Mouse (Mus musculus) regulatory T cell (primary cell): ENCODE data around the gene Tiam1.

Source experiments
- in situ Hi-C: fragments of 300-600 bp; cut with MboI, MseI; formaldehyde crosslinking; loops from one replicate; pipeline ENCODE4 v1.15.1; 2025; ENCODE audit warnings: high pct_unique_total_duplicates

The Tiam1 gene

GRCm38 (mm10) chr16:89886561-89886960 is 257.0 kb downstream of the Tiam1 start:
- in situ Hi-C loops, result no loop called here

DNA sequence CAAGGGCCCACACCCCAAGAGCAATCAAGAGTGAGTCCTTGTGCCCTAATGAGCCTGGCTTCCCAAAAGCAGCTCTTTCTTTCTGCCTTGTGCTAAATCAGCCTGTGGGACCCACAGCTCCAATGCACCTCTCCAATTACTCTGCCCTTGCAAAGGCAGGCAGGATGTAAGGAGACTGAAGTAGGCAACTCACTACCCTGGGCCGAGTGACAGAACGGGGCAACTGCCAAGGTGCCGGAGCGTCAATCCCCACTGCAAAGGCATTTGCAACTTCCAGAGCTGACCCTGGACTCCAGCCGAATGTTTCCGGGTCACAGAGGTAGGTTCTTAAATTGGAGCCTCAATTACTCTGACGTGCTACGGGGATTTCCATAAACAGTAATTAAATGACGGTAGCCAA is 257.9 kb downstream of the Tiam1 start:
- in situ Hi-C loops, result no loop called here

DNA sequence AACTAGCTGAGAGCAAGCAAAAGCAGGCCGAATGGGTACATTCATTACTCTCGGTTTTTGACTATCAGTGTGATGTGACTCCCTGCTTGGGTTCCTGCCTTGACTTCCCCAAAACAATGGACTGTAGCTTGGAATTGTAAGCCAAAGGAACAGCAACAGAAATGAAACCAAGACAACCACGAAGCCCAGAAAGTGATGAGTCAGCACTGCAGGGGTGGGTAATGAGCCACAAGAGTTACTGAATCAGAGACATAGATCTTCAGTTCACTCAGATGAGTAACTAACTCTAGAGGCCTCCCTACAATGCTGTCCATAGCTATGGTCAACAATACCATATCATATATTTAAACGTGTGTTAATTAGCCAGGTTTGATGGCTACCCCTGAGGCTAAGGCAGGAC is 259.7 kb downstream of the Tiam1 start:
- in situ Hi-C loops, result no loop called here

- in situ Hi-C loops, result no loop called here
Observed at GRCm38 (mm10) chr16:89882477-89883234, 260.9 kb downstream of the Tiam1 start.

DNA sequence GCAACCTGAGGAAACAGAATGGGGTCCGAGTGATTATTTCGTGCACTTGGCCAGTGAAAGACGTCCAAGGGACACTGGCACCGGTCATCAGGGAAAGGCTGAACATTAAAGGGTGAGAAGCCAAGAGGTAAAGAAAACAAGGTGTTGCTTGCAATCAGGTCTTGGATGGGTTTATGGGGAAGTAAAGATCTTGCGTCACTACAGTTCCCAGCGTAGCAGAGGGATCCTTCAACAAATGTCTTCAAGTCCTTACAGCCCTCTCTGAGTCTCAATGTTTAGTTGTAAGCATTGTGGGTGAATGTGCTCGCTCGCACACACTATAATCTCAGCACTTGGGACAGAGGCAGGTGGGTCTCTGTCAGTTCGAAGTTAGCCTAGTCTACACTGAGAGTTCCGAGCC is 266.4 kb downstream of the Tiam1 start:
- in situ Hi-C loops, result no loop called here

- in situ Hi-C loops, result no loop called here
Observed at GRCm38 (mm10) chr16:89876079-89876478, 267.5 kb downstream of the Tiam1 start.

GRCm38 (mm10) chr16:89874012-89874704 is 269.4 kb downstream of the Tiam1 start:
- in situ Hi-C loops, result no loop called here

DNA sequence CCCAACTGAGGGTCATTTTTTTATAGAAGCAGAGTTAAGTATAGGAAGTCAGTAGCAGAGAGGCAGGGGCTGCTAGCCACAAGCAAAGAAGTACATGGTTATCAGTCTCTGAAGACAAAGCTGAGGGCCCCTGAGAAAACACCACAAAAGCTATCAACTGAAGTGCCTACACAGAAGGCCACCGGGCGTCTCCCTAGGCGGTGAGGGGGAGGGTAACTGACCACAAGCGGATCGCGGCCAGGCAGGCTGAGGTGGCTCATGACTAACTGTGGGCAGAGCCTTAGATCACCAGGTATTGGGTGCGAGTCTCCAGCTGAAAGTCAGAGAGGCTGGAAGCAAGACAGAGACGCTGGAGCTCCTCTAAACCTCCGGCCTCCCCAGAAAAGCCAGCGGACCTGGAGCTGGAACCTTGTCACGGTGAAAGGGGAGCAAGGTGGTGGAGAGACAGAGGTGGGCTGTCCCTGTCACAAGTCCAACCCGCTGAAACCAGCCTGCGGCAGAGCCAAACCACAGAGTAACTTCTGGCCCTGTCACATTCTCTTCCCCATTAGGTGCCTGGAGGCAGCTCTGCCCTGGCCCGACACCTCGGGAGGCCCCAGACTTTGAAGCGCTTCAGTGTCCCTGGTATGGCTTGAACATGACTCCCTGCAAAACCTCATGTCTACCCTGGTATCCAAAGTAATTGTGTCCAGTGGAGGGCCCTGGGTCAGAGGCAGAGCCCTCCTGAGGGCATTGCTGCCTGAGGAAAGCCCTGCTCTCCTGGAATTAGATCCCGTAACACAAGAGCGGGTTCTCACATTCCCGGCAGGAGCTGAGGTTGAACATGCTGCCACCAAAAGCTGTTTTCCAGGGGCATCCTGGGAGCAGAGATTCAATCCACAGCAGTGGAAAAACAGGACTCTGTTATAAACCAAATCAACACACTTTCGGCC is 271.3 kb downstream of the Tiam1 start:
- in situ Hi-C loops, result no loop called here

DNA sequence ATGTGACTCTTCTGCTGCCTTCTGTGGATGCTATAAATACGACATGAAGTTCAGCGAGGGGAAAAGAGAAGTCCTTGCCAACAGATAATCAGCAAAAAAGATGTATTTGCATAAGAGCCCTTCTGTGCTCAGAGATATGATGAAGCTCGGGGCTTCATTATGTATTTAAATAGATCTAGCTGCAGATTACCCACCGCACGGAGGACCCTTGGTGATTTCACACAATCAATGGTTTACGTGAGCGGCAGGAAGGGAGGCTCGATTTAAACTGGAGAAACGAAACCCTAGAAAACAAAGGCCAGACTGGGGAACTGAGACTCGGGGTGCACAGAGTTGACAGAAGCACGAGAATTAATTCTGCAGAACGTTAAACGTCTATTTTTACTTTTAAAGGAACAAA is 272.2 kb downstream of the Tiam1 start:
- in situ Hi-C loops, result no loop called here

- in situ Hi-C loops, result no loop called here
Observed at GRCm38 (mm10) chr16:89870059-89870458, 273.5 kb downstream of the Tiam1 start.

DNA sequence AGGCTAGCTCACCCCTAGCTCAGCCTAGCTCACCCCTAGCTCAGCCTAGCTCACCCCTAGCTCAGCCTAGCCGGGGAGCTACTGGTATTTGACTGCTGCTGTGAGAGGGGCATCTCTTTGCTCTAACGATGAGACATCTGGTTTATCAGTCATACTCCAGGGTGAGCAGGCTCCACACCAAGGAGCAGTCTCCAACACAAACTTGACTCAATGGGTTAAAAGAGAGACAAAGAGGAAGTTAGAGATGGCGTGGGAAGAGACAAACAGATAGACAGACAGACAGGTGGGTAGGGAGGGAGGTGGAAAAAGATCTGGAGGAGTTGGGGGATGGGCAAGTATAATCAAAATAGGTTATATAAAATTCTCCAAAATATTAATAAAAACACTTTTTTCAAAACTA is 275.1 kb downstream of the Tiam1 start:
- in situ Hi-C loops, result no loop called here

- in situ Hi-C loops, result no loop called here
Observed at GRCm38 (mm10) chr16:89867212-89867829, 276.2 kb downstream of the Tiam1 start.

- in situ Hi-C loops, result no loop called here
Observed at GRCm38 (mm10) chr16:89865136-89865535, 278.4 kb downstream of the Tiam1 start.

- in situ Hi-C loops, result no loop called here
Observed at GRCm38 (mm10) chr16:89864710-89865109, 278.9 kb downstream of the Tiam1 start.

DNA sequence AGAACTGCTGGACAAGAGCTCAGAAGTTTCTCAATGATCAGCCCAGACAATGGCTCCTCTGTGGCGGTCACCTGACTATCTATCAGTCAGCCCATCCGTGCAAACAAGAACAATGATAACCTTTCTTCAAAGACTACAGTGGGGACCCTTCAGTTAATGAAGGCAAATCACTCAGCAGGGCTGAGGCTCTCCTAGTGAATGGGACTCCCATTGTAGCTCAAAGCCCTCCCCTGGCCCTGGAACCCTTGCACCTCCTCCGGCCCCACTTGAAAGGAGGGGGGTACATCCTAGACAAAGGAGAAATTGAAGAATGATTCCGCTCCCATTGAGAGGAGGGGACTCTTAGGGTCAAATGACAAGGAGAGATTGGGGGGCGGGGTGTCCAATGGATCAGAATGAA is 280.3 kb downstream of the Tiam1 start:
- in situ Hi-C loops, result no loop called here

- in situ Hi-C loops, result no loop called here
Observed at GRCm38 (mm10) chr16:89861531-89861930, 282.0 kb downstream of the Tiam1 start.

DNA sequence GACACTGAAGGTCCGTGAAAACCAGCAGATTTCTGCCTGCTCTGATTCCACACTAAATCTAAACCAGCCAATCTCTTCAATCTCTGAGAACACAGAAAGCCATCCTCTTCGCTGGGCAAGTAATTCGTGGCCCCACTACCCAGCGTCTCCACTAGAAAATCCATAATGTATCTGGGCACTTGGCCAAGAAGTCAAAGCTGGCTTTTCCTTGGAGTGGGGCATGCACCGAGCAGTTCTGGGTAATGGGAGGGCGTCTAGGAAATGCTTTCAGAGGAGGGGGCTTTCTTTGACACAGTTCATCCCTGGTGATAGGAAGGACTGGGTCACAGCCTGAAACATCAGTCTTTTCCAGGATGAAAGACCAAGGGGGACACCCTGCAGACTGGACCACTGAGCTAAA is 282.9 kb downstream of the Tiam1 start:
- in situ Hi-C loops, result no loop called here

GRCm38 (mm10) chr16:89857666-89858065 is 285.9 kb downstream of the Tiam1 start:
- in situ Hi-C loops, result no loop called here

DNA sequence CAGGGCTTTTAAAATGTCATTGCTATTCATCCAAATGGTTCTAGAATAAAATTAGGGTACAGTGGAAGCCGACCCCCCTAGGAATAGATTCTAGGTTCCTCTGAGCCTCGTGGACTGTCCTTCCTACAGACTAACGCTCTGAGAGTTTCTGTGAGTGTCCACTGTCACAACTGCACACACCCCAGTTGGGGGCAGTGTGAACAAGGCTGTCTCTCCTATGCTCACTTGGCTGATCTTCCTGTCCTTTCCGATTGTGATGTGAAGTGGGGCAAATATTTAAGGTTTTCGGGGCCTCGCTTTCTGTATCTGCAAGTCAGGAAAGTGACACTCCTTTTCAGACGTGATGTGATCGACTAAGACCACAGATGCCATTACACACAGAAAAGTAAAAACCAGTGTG is 288.8 kb downstream of the Tiam1 start:
- in situ Hi-C loops, result no loop called here

DNA sequence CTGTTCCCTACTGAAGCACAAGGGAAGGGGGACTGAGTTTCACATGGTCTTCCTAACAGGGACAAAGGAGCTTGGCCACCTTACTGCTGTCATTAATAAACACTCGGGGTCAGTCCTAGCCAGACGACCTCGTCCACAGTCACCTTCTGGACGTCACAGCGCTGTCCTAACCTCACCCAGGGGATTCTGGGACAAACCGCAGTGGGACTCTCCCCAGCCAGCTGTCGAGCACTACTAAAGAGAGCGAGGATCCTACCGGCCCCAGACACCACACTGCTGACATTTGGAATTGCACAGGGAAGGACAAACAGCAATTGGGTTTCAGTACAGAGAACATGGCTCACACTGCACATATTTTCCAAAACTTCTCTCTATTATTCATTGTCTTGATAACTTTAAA is 292.2 kb downstream of the Tiam1 start:
- in situ Hi-C loops, result no loop called here

DNA sequence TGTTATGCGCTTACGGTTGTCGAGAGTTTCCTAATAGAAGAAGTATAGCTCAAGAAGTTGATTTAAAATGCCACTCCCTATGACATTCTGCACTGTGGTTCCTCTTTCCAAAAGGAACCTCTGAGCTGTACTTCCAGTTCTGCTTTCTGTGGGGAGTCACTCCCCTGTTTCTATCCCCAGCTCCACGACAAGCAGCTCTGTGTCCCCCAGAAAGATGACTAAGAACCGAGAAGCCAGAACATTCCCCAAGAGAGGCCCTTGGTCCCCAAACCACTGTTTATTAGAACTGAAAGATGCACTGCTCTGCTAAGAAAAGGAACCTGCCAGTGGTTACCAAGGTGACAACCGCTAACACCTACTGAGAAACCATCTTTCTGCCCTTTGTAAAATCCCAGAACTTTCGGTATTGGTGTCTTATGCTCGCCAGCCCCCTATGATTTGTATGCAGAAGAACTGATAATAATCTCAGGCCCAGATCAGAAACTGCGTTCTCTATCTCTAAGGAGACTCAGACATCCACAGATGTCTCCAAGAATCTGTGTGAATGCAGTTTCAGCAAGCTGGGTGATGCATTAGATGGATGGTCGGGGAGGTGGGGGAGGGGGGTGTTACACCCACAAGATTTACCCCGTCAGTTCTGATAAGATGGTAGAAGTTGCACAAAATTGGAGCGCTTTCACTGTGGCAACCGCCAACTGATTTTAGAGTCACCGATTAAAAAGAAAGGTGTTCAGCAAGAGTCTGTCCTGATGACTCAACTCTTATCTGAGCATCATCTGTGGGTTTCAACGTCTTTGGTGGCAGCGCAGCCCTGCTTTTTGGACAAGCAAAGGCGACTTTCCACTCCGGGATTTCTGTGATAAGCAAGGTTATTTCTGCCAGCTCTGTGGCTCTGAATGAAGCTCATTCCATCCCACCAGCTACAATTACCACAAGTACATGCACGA is 294.6 kb downstream of the Tiam1 start:
- in situ Hi-C loops, result no loop called here
